Mouse (Mus musculus): ENCODE data around the gene Mafk. TPM values are rescaled to one million over a fixed set of nuclear protein-coding genes. Genes with fewer than 3 reads are reported as not detected.
"Not testable (repeated sequence)": the region's sequence is repeated elsewhere in the genome, so short reads cannot be mapped to it uniquely, and the experiment has no call there.

Gene Mafk
- polyA plus RNA-seq (2016; fragmentation: Nextera tagmentation; extraction: Ambion mirVana): 24.4 and 25.2 TPM in 2 replicates

- Histone ChIP-seq H3K4me2 (peak within 1 kb of the TSS; percentile 97), H3K4me1 (replicated peaks) (peaks cover 51% of the 10 kb centered on the region)
- peak; percentile 90 for ATAC-seq (ENCODE audit: insufficient number of reproducible peaks, low FRiP score)
These were observed at the start of gene Mafk for GRCm38 (mm10) chr5:139791227-139792158. Gene Mafk, plus strand, starts transcription at chr5:139791513.

GRCm38 (mm10) chr5:139742640-139743039, 48.7 kb upstream of the Mafk start:
- not testable (repeated sequence) for H3K9ac ChIP-seq; ATAC-seq (ENCODE audit: insufficient number of reproducible peaks, low FRiP score); H3K9me3 ChIP-seq (replicated peaks); H3K27me3 ChIP-seq (replicated peaks); H3K36me3 ChIP-seq; H3K4me3 ChIP-seq; H3K4me2 ChIP-seq; H3K27ac ChIP-seq (ENCODE audit: poor library complexity, severe bottlenecking)
- peaks cover 11% of the 10 kb centered on the region; the same call in 1 of the 2 replicates for H3K4me1 ChIP-seq (replicated peaks)
- 44% methylated on average over 3 of the region's 3 CpGs for WGBS

More at GRCm38 (mm10) chr5:139791227-139792158, at the start of gene Mafk:
- peak within 1 kb of the TSS; percentile 87 for H3K4me3 ChIP-seq
- peak within 1 kb of the TSS; percentile 92 for H3K9ac ChIP-seq
- no peaks in the 10 kb centered on the region for H3K36me3 ChIP-seq
- H3K27ac ChIP-seq (ENCODE audit: poor library complexity, severe bottlenecking): peak within 1 kb of the TSS; percentile 97
- H3K27me3 ChIP-seq (replicated peaks): no peaks in the 10 kb centered on the region; the same call in 1 of the 2 replicates
- WGBS: under 1% methylated on average over 92 of the region's 92 CpGs
- no peaks in the 10 kb centered on the region for H3K9me3 ChIP-seq (replicated peaks)

- Histone ChIP-seq H3K4me2 (no peak overlapping the region), H3K9me3 (replicated peaks) (no peaks in the 10 kb centered on the region), H3K27me3 (replicated peaks) (peaks cover 14% of the 10 kb centered on the region), H3K27ac (ENCODE audit: poor library complexity, severe bottlenecking) (no peak overlapping the region), H3K4me3 (no peak overlapping the region), H3K9ac (no peak overlapping the region), H3K4me1 (replicated peaks) (peaks cover 4% of the 10 kb centered on the region; the same call in 1 of the 2 replicates), H3K36me3 (peaks cover 10% of the 10 kb centered on the region)
- peak; percentile 76 for ATAC-seq (ENCODE audit: insufficient number of reproducible peaks, low FRiP score)
- WGBS: 6% methylated on average over 3 of the region's 3 CpGs
These were observed 45.5 kb upstream of the Mafk start for GRCm38 (mm10) chr5:139745771-139746170.

GRCm38 (mm10) chr5:139749413-139750125, 41.7 kb upstream of the Mafk start:
- H3K9me3 ChIP-seq (replicated peaks): no peaks in the 10 kb centered on the region
- H3K4me1 ChIP-seq (replicated peaks): peaks cover 4% of the 10 kb centered on the region; the same call in 1 of the 2 replicates
- peaks cover 14% of the 10 kb centered on the region for H3K27me3 ChIP-seq (replicated peaks)
- WGBS: 80% methylated on average over 16 of the region's 16 CpGs
- no peak overlapping the region for H3K27ac ChIP-seq (ENCODE audit: poor library complexity, severe bottlenecking)
- H3K4me3 ChIP-seq: no peak overlapping the region
- H3K36me3 ChIP-seq: peaks cover 46% of the 10 kb centered on the region
- ATAC-seq (ENCODE audit: insufficient number of reproducible peaks, low FRiP score): no peak
- no peak overlapping the region for H3K9ac ChIP-seq
- no peak overlapping the region for H3K4me2 ChIP-seq

GRCm38 (mm10) chr5:139750535-139750934, 40.8 kb upstream of the Mafk start:
- Histone ChIP-seq H3K9ac (no peak overlapping the region), H3K27ac (ENCODE audit: poor library complexity, severe bottlenecking) (no peak overlapping the region), H3K4me3 (no peak overlapping the region), H3K4me1 (replicated peaks) (peaks cover 4% of the 10 kb centered on the region; the same call in 1 of the 2 replicates), H3K27me3 (replicated peaks) (peaks cover 7% of the 10 kb centered on the region), H3K4me2 (no peak overlapping the region), H3K36me3 (peaks cover 56% of the 10 kb centered on the region), H3K9me3 (replicated peaks) (no peaks in the 10 kb centered on the region)
- ATAC-seq (ENCODE audit: insufficient number of reproducible peaks, low FRiP score): no peak

- H3K36me3 ChIP-seq: peaks cover 94% of the 10 kb centered on the region
- ATAC-seq (ENCODE audit: insufficient number of reproducible peaks, low FRiP score): no peak
- H3K9me3 ChIP-seq (replicated peaks): no peaks in the 10 kb centered on the region
- WGBS: 33% methylated on average over 12 of the region's 12 CpGs
- H3K27ac ChIP-seq (ENCODE audit: poor library complexity, severe bottlenecking): no peak overlapping the region
- H3K9ac ChIP-seq: no peak overlapping the region
- no peak overlapping the region for H3K4me2 ChIP-seq
- H3K4me3 ChIP-seq: no peak overlapping the region
- H3K4me1 ChIP-seq (replicated peaks): no peaks in the 10 kb centered on the region
- peaks cover under 1% of the 10 kb centered on the region; the same call in 1 of the 2 replicates for H3K27me3 ChIP-seq (replicated peaks)
These were observed 36.6 kb upstream of the Mafk start for GRCm38 (mm10) chr5:139754753-139755152.

- Histone ChIP-seq H3K4me1 (replicated peaks) (no peaks in the 10 kb centered on the region), H3K9ac (no peak overlapping the region), H3K36me3 (peaks cover 98% of the 10 kb centered on the region), H3K4me3 (no peak overlapping the region), H3K4me2 (no peak overlapping the region), H3K27ac (ENCODE audit: poor library complexity, severe bottlenecking) (no peak overlapping the region), H3K9me3 (replicated peaks) (no peaks in the 10 kb centered on the region), H3K27me3 (replicated peaks) (no peaks in the 10 kb centered on the region)
- 86% methylated on average over 12 of the region's 12 CpGs for WGBS
- no peak for ATAC-seq (ENCODE audit: insufficient number of reproducible peaks, low FRiP score)
These were observed 35.2 kb upstream of the Mafk start for GRCm38 (mm10) chr5:139756135-139756534.

GRCm38 (mm10) chr5:139756586-139756985, 34.7 kb upstream of the Mafk start:
- WGBS: 91% methylated on average over 2 of the region's 2 CpGs
- peaks cover 98% of the 10 kb centered on the region for H3K36me3 ChIP-seq

GRCm38 (mm10) chr5:139758096-139758495, 33.2 kb upstream of the Mafk start:
- no peak overlapping the region for H3K4me3 ChIP-seq
- no peaks in the 10 kb centered on the region for H3K4me1 ChIP-seq (replicated peaks)
- H3K9me3 ChIP-seq (replicated peaks): no peaks in the 10 kb centered on the region
- H3K36me3 ChIP-seq: peaks cover 98% of the 10 kb centered on the region
- no peak overlapping the region for H3K4me2 ChIP-seq
- H3K27me3 ChIP-seq (replicated peaks): no peaks in the 10 kb centered on the region
- no peak overlapping the region for H3K27ac ChIP-seq (ENCODE audit: poor library complexity, severe bottlenecking)
- 85% methylated on average over 16 of the region's 16 CpGs for WGBS
- H3K9ac ChIP-seq: no peak overlapping the region
- no peak for ATAC-seq (ENCODE audit: insufficient number of reproducible peaks, low FRiP score)

More at GRCm38 (mm10) chr5:139756586-139756985, 34.7 kb upstream of the Mafk start:
- Histone ChIP-seq H3K9ac (no peak overlapping the region), H3K9me3 (replicated peaks) (no peaks in the 10 kb centered on the region), H3K4me1 (replicated peaks) (no peaks in the 10 kb centered on the region), H3K4me3 (no peak overlapping the region), H3K27me3 (replicated peaks) (no peaks in the 10 kb centered on the region), H3K27ac (ENCODE audit: poor library complexity, severe bottlenecking) (no peak overlapping the region), H3K4me2 (no peak overlapping the region)
- ATAC-seq (ENCODE audit: insufficient number of reproducible peaks, low FRiP score): no peak

GRCm38 (mm10) chr5:139764296-139764695, 27.0 kb upstream of the Mafk start:
- H3K4me1 ChIP-seq (replicated peaks): no peaks in the 10 kb centered on the region
- WGBS: 77% methylated on average over 11 of the region's 11 CpGs
- no peak for ATAC-seq (ENCODE audit: insufficient number of reproducible peaks, low FRiP score)
- H3K36me3 ChIP-seq: peaks cover 100% of the 10 kb centered on the region
- H3K27ac ChIP-seq (ENCODE audit: poor library complexity, severe bottlenecking): no peak overlapping the region
- no peaks in the 10 kb centered on the region for H3K9me3 ChIP-seq (replicated peaks)
- no peak overlapping the region for H3K4me3 ChIP-seq
- no peak overlapping the region for H3K4me2 ChIP-seq
- H3K27me3 ChIP-seq (replicated peaks): no peaks in the 10 kb centered on the region
- no peak overlapping the region for H3K9ac ChIP-seq

GRCm38 (mm10) chr5:139768216-139768615, 23.1 kb upstream of the Mafk start:
- Histone ChIP-seq H3K4me1 (replicated peaks) (no peaks in the 10 kb centered on the region), H3K4me2 (no peak overlapping the region), H3K9ac (no peak overlapping the region), H3K9me3 (replicated peaks) (no peaks in the 10 kb centered on the region), H3K27me3 (replicated peaks) (no peaks in the 10 kb centered on the region), H3K36me3 (peaks cover 100% of the 10 kb centered on the region), H3K4me3 (no peak overlapping the region), H3K27ac (ENCODE audit: poor library complexity, severe bottlenecking) (no peak overlapping the region)
- WGBS: 92% methylated on average over 8 of the region's 8 CpGs
- ATAC-seq (ENCODE audit: insufficient number of reproducible peaks, low FRiP score): no peak

Measured in heart, embryonic 12.5 days (tissue).